Mouse (Mus musculus) MEL-GATA-1-ER (cell line): ENCODE measurements around the gene Zfp296.
A peak's percentile ranks its signal among the peaks of the same experiment; 100 is the strongest.

Experiments used
- DNase-seq: peaks from one replicate; pipeline ENCODE4 v3.0.0-alpha.2; 2012; ENCODE audit warnings: low read depth; ENCODE audit errors: extremely low read depth

Gene Zfp296

DNA sequence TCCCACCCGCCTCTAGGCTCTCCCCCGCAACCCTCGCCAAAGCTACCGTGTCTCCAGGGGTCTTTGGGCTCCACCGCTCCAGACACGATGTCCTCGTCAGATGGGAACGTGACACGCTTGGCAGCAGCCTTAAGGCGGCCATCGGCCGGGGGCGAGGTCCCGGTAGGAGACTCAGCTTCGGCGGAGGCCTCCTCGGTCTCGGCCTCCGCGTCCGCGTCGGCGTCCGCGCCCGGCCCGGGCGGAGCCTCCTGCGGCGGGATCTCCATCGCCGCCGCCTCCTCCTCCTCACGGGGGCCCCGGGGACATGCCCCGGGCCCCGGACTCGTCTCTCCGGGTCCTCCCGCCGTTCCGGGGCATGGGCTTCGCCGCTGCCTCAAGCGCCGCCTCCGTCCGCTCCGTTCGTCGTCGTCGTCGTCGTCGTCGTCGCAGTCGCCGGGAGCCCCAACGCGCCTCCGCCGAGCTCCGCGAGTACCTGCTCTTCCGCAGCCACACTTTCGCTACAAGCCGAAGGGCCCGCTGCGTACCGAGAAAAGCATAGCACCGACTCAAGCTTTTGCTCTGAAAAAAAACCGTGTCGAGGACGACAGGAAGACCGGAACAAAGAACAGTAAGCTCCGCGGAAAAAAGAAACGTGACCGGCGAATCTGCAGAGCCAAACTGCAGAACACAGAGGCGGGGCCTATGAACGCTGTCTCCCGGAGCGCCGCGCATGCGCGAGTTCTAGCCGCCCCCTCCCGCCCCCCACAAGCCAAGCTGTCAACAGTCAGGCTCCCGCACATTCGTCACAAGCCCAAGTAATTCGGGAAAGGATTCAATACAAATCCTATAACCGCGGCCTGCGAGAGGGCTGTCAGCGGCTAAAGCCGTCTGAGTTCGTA lies 15.1 kb upstream of the Zfp296 start:
- DNase-seq, result peak; percentile 86

DNA sequence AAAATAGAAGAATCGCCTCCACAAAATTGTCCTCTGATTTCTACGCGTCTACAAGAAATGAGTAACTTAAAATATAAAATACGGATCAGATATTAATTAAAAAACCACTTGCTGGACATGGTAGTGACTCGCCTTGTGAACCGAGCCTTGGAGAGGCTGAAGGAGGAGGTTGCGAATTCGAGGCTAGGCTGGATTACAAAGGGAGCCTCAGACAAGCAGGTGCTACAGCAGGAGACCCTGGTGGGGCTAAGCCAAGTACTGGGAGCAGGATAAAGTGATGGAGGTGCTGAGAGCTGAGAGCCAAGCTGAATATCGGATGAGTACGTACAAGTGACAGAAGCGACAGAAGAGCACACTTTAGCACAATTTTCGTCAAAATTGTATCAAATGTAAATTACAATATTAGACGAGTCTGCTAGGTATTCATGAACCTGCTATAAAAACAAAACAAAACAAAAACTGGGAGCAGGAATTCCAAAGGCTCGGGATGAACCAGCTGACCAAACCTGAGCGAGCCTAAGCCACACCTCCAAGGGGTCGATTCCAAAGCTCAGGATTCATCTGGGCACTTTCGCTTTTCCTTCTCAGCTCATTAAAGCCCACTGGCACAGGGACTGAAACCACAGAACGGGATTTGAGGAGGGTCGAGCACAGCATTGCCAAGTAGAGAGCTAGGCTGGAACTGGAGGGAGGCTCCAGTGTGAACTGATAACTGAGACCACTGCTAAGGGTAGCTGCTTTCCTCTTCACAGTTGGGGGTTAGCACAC lies 14.3 kb upstream of the Zfp296 start, which contains the start of gene Ppp1r37:
TSS of gene Ppp1r37 (minus strand) at position 434 of the 768 bp plus-strand sequence.
- DNase-seq, result no peak

DNA sequence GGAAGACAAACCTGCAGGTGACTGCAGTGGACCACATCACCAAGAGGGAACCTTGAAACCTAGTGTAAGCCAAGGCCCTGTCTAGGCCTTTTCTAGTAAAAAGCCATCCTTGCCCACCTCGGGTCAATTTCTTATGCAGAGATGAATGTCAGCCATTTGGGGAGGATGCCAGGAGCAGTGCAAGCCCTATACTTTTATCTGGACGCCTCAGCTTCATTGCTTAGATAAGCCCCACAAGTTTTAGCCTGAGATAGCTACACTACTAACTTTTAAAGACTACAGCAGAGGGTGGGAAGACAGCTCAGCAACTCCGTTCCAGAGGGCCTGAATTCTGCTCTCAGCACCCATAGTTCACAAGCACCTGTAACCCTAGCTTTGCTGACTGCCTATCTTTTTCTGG lies 13.2 kb upstream of the Zfp296 start:
- peak; percentile 63 for DNase-seq

DNA sequence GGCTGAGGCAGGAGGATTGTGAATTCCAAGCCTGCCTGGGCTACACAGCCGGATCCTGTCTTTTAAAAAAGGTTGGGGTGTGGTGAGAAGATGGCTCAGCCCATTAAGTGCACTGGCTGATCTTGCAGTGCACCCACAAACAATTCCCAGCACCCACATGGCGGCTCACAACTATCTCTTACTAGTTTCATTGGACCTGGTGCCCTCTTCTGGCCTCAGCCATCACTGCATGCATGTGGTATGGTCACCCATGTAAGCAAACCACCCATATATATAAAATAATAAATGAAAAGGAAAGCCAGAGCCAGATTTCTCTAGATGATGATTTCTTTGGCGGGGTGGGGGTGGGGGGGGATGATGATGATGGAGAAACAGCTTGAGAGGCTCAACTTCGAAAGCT lies 12.6 kb upstream of the Zfp296 start:
- DNase-seq, result peak; percentile 28

DNA sequence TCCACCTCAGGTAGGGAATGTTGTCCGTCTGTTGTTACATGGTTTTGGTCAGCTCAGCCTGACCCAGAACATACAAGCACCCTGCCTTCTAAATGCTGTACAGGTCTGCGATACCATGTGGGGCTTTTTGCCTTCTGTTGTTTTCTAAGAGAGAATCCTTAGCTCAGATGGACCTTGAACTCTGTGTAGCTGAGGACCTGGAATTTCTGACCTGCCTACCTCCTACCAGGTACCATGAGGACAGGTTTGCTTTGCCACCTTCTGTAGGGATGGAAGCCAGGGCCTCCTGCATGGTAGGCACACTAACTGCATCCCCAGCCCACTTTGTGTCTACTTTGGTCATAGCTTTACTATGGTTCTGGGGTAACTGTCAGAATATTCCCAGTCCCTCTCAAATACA lies 11.3 kb upstream of the Zfp296 start:
- DNase-seq, result no peak

DNA sequence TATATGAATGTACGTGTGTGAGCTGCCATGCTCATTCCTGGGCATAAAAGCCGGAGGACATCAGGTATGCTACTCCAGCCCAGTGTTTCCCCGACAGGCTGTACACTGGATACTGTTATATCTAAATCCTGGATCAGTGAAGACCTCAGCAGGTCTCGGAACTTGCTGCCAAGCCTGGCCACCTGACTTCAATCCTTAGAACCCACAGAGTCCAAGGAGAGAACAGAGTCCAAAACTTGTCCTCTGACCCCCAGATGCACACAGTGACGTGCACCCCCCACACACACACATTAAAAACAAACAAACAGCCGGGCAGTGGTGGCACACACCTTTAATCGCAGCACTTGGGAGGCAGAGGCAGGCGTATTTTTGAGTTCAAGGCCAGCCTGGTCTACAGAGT lies 9.7 kb upstream of the Zfp296 start:
- no peak for DNase-seq

DNA sequence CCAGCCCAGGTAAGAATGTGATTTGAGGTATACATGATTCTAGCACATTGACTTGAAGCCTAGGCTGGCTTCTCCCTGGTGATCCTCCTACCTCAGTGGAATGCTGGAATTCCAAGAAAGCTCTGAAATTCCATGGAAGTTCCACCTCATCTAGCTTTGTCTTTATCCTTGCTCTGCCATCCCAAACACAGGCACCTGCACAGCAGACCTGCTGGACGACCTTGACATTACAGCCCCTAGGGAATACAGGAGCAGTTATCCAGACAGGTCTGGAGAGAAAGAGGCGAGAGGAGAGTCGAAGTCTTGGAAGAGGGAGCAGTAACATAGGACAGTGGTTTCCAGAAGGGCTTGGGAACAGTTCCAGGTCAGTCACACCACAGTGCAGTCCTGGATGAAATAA lies 7.4 kb upstream of the Zfp296 start:
- DNase-seq, result no peak

DNA sequence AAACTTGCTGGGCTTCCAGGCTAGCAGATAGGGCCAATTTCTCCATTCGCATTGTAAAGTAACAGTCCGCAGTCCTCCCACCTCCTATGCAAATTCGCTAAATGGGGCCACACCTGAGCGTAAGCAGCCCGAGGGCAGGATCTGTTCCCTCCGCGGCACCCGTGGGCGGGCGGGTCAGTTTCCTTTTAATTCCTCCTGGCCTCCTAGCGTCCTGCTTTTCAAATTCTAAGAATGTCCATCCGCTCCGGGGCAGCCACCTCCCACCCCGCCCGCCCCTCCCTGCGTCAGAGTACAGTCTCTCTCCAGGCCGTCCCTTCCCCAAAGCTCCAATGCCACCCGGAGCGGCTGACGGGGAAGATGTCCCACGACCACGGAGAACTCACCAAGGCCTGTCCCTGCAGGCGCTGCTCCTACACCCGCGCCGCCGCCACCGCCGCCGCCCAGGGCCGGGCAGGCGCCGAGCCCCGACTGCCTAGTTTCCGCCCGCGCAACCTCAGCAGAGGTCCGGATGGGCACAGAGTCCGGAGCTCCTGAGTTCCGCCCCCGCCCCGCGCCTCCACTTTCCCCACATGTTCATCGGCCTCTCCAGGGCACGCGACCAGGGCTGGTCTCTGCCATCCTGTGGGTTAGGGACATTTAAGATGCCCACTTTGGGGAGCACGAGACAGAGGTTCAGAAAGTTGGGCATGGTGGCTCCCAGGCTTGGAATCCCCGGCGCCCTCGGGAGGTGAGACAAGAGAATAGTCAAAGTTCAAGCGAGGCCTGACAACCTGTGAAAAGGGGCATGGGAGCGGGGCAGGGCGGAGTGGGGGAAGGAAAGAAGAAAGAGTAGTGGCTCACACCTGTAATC lies 3.9 kb upstream of the Zfp296 start:
- DNase-seq, result peak; percentile 43

DNA sequence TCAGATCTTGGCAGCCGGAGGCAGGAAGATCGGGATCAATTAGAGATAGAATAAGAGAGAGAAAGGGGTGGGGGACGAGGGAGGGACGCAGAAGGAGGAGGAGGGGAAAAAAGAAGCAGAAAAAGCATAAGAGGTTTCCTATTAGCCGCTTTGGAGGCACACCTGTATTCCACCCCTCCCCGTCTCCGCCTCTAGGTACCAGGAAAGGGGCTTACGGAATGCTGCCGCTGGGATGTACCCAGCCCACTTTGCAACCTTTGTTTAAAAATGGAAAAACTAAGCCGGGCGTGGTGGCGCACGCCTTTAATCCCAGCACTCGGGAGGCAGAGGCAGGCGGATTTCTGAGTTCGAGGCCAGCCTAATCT lies 3.3 kb upstream of the Zfp296 start:
- DNase-seq, result no peak

DNA sequence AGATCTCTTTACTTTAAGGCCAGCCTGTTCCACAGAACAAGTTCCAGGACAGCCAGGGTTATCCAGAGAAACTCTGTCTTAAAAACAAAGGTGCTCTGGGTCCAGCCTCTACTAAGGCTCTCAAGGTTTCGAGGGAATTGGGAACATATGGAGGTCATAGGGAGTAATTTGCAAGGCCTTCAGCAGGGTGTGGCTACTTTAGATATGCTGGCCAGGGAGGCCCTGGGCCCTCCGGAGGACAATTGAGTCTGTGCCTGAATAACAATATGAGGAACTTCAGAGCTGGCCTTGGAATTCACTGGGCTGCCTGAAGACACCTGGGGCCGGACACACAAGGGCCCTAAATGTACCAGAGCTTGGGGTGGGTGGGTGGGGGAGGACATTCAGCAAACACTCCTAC lies 1.5 kb upstream of the Zfp296 start:
- no peak for DNase-seq

DNA sequence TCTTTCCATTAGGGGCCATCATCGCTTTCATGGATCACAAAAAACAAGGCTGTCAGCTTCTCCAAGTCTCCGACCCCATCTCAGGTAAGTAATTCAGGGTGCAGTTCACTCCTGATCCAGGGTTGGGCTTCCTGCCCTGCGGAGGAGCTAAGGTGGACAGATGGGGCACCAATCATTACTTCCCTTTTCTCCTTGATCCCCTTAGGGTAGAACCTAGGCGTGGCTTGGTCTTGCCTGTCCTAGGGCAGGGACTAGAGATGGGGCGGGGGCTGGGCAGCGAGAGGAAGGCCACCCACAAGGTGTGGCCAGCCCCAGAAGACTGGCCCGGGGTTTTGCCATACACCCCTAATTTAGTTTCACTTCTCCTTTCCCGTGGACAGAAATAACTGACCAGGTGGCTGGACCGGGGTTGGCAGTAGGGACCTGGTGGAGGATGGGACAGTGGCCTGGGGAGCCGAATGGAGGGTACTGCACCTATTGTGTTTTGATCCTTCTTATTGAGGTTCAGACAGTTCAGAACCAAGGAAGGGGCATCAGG lies 859 bp downstream of the Zfp296 start:
- DNase-seq, result peak; percentile 66

DNA sequence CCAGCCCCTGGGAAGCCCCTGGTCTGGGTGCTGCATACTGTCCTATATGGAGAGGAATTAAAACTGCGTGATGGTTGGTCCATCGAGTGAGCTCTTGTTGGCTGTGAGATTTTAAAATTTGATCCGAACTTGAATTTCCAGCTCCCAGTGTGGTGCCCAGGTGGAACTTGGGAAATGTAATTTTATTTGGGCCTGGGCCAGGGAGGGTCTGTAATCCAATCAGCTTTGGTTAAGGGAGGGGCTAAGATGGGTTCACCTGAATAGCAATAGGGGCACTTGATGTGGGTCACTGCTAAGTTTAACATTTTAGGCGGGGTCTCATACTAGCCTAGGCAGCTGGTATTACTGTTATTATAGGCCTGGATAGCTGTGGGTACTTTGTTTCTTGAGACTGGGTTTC lies 1.3 kb downstream of the Zfp296 start:
- DNase-seq, result no peak

DNA sequence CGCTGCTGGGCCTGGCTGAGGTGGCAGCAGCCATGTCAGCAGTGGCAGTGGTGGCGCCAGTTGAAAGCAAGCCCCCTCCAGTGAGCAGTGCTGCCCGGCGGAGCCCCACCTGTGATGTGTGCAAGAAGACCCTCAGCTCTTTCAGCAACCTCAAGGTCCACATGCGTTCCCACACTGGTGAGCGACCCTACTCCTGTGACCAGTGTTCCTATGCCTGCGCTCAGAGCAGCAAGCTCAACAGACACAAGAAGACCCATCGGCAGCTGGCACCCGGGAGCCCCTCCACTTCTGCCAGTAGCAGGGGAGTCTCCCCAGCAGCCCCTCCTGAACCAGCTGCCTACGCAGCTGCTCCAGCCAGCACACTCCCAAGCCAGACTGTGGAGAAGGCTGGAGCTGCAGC lies 2.7 kb downstream of the Zfp296 start:
- DNase-seq, result no peak

DNA sequence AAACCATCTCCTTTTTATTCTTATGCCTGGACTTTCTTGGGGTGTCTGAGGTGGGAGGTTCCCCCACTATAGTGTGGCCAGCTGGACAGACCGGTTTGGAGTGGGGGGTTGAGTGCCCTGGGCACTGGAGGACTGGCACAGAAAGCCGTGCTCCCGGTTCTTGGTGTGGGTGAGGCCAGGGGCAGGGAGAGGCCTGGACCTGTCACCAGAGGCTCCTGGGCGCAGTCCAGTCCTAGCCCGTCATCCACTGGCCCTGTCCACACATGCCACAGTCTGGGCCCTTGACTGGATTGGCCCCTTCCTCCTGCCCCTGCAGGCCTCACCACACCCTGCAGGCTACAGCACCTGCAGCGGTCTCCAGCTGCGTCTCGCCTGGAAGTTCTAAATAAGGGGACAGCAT lies 3.5 kb downstream of the Zfp296 start:
- no peak for DNase-seq

DNA sequence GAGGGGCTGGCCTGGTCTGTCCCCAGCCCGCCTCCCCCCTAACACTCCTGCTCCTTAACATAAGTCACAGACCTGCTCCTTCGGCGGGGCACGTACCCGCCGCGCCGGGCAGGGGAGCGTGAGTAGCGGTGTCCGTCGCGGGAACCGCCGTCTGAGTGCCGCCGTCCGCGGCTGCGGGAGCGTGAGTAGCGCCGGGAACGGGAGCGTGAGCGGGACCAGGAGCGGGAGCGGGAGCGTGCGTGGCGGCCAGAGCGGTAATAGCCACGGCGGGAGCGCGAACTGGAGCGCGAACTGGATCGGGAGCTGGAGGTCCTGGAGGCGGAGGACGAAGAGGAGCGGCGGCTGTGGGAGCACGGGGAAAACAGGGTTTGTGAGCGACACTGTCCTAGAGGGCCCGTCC lies 9.2 kb downstream of the Zfp296 start:
- DNase-seq, result no peak

DNA sequence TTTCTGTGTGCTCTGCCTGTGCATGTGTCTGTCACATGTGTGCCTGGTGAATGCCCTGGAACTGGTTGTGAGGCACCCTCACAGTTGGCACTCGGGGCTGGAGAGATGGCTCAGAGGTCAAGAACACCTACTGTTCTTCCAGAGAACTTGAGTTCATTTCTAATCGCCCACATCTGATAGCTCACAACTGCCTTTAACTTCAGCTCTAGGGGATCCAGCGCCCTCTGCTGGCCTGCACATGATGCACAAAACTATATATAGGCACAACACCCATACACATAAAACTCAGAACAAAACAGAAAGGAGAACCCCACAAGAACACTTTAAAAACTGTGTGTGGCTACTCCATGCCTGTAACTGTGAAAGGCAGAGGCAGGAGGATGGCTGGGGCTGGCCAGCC lies 12.1 kb downstream of the Zfp296 start:
- DNase-seq, result no peak

DNA sequence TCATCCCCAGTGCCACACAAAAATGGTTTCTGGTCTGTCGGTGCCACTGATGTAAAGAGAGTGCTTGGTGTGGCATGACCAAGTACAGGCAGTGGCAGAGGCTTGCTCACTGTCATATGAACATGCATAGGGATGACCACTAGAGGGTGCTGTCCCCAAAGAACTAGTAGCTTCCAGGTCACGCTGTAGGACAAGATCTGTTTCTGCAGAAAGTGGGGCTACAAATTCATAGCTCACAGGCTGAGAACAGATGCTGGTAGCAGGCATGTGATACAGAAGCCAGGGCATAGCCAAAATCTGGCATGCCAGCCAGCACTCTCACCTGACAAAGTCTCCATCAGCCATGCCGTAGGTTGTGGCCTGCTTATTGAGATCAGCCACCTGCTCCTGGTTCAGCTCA lies 12.8 kb downstream of the Zfp296 start:
- peak; percentile 64 for DNase-seq

DNA sequence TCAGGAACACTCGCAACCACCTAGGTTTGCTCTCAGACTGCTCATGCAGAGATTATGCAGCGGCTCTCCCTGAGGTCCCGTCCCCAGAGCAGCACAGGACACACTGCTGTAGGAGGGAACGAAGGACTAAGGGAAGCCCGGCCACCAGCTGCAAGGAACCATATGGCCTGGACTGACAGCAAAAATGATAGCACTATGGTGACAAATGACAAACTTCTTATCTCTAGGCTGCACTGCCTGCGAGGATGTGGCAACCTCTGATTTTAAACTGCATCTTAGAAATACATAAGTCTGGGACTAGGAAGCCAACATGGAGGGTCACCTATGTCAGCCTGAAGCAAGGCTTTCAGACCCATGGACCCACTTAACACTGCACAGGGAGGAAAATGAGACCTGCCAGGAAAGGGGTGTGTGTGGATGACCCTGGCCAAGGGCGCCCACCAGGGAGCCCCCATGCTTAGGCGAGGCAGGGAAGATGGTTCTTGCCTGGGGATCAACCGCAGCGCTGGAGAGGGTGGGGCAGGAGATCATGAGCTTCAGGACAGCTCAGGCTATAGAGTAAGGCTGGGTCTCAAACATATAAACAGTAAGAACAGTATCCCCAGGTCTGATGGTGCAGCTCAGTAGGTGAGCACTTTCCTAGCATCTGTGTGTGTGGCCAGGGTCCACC lies 16.1 kb downstream of the Zfp296 start:
- no peak for DNase-seq

DNA sequence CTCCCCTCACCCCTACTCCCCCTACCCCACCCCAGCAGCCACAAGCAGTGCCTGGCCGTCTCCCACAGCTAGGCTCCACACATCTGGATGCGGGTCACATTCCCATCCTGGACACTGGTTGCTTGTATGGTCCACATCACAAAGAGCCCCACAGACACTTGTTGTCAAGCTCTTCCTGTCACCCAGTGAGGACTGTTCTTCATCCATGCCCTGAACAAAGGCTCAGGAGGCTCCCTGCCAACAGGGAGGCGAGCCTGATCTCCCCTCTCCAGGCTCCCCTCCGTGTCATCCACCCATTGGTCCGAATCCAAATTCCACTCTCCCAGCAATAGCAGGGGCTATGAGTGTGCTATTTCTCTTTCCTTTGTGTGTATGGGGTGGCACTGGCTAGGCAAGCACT lies 23.5 kb downstream of the Zfp296 start:
- DNase-seq, result no peak

DNA sequence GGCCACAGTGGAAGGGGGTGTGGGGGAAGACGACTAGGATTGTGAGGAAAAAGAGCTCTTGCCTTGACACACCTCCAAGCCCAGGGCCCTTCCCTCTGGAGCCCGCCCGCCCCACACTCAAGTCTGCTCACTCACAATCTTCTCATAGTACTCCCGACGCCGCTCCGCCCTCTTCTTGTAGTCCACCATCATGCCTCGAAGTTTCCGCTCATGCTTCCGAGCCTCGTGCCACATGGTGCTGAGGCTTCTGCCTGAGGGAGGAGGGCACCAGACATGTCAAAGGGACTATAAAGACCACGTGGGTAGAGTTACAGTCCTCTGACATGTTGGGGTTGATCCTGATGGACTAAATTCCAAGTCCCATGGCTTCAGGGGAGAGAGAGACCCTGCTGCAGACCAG lies 26.0 kb downstream of the Zfp296 start:
- no peak for DNase-seq
